ENCODE assay signal across 16 mouse cellular contexts in genomic region chr14:37361896-37362295, GRCm38 (mm10).
DNase-seq lines count a peak whose midpoint lies in the region.
"Had no signal": no experiment of that assay in that cellular context is flagged by ENCODE, and none has a peak within 500 bp of the region (broad histone marks: within the 10 kb centered on the region; RNA-seq: fewer than 3 reads in every experiment).

No protein-coding gene starts in this region.

- intact Hi-C loops in heart, postnatal 10 days (cut with DNase I), result no loop called here

- peak; percentile 42 for DNase-seq in heart, adult 11 months
- no peak for DNase-seq in heart, postnatal 10 days
- peak; percentile 31 for DNase-seq in testis, postnatal 14 days (ENCODE audit: low spot score)
- DNase-seq in testis, postnatal 10 days (ENCODE audit: low spot score), result no peak
- no peak for DNase-seq in cerebellum, postnatal 14 days
- DNase-seq: adrenal gland, adult 8-10 months; adrenal gland, postnatal 14 days; adrenal gland, postnatal 36 days; B cell, adult 2 months; cerebellum, adult 11-12 months; cerebellum, adult 2 months; cerebellum, adult 9-10 months; cerebellum, postnatal 10 days; cerebellum, postnatal 36 days; embryo, embryonic 11 days; forebrain, postnatal 0 days had no signal

Comparison
In these comparisons a context has a peak if more than half of its experiments do, and no peak if none do; other contexts are left out.
1. DNase-seq: peak in heart, adult 11 months (single experiment) and testis, postnatal 14 days (single experiment); none in heart, postnatal 10 days (0 of 2), testis, postnatal 10 days (single experiment) and cerebellum, postnatal 14 days (0 of 2).